Mouse (Mus musculus): Measurements from ENCODE around the gene Slbp.
A peak's percentile ranks its signal among the peaks of the same experiment; 100 is the strongest.

Slbp gene

GRCm38 (mm10) chr5:33628820-33629300 lies 23.5 kb downstream of the Slbp start:
- DNase-seq = peak in 1 of 2 experiments; percentile 71

GRCm38 (mm10) chr5:33627968-33628367 lies 24.4 kb downstream of the Slbp start:
- no peak for DNase-seq

- no peak for DNase-seq
Measured at GRCm38 (mm10) chr5:33623766-33624165, 28.6 kb downstream of the Slbp start.

DNA sequence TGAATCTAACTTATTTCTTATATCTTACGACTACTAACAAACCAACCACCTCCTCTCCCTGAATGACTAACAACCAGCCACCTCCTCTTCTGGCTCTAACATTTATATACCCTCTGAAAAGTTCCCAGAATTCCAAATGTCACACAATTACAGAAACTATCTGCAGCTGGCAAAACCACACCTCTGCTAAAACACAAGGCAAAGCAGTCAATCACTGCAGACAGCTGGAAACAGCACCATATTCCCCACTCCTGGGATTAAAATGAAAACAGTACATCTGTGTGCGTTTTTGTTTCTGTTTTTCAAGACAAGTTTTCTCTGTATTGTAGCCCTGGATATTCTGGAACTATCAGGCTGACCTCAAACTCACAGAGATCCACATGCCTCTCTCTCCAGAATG lies 29.7 kb downstream of the Slbp start:
- no peak for DNase-seq

- no peak for DNase-seq
Measured at GRCm38 (mm10) chr5:33614391-33614790, 38.0 kb downstream of the Slbp start.

DNA sequence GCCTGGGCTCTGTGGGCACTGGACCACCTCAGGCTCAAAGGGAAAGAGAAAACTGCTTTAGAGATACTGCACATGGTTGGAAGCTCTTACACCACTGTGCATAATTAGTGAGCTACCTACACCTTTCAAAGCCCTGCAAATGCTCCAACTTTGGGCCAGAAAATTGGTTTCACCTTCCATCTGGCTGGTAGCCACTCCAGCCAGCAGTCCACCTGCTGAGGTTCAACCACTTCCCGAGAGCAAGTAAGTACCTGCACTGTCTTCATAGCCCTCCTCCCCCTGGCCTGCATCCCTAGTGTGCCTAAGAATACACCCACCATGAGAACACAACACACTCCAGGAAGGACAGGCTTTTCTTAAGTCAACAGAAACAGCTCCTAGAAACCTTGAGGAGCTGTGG lies 40.6 kb downstream of the Slbp start:
- no peak for DNase-seq

DNA sequence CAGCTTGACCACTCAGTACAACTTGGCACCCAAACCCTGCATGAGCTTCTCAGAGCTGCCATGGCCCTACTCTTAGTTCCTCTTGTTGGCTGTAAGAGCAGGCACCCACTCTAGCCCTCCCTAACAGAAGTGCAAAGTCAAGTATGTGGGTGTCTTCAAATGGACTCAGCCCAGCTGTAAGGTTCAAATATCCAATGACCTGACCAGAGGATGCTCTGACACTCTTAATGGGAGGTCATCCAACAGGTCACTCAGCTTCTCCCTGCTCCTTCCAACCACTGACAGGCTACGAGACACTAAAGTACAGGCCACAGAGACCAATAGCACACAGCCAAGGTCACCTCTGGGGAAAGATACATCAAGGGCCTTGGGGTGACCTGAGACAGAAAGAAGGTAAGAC lies 43.1 kb downstream of the Slbp start:
- no peak for DNase-seq

DNA sequence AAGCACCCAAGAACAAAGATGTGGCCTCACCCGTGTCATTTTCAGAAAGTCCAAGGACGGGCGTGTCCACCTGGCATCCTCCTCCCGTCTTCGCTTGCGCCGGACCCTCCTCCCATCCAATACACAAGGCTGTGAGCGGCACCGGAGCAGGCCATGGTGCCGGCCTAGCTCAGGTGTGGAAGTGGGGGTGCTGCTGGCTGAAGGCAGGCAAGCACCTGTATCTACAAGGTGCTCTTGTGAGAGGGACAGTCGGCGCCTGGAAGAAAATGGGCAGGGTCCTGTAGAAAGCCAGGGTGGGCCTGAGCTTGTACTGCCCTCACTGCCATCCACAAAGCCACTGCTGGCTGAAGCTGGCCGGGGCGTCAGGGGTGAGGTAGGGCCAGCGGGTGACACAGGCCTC lies 44.9 kb downstream of the Slbp start:
- DNase-seq = no peak

DNA sequence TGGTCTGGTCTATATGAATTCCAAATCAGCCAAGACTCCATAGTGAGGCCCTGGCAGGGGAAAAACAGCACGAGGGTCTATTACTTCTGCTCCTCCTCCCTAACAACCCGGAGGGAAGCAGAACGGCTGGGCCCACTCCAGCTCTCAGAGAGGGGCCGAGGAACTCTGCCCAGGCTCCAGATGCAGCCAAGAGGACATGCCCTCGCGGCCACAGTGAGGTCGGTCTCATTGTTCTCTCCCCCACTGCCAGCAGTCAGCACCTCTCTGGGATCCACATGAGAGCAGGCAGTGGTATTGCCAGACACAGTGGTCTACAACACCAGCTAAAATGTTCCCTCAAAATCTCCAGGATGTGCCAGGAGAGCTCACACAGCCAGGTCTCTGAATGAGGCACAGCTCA lies 45.7 kb downstream of the Slbp start:
- no peak for DNase-seq

- DNase-seq = no peak
Measured at GRCm38 (mm10) chr5:33605314-33605713, 47.1 kb downstream of the Slbp start.

- peak; percentile 10 to 17 for DNase-seq
Measured at GRCm38 (mm10) chr5:33593620-33594019, 58.8 kb downstream of the Slbp start.

DNA sequence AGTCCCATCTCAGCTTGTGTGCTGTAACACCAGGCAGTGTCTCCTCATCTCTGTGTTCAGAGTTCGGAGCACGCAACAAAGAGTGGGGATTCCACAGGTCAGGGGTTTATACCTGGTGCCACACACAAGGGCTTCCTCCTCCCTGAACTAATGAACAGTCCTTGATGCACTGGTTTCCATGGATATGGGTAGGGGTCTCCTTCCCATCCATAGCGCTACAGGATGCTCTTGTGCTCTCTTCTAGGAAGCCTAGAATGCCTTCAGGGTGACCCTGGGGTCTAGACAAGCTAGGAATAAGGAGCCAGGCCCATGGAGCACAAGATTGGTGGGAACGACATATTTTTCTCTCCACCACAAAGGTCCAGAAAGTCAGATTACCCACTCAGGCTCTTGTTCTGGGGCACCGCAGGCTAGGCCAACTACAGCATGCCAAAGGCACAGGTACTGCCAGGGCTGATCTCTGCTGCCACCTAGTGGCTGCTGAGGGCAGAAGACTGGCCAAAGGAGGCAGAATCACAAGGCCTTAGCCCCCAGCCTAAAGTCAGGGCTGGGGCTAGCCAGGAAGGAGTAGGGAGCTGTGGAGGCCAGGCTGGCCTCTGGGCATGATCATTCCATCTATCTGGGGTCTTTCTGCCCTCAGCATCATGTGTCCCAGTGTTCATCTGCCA lies 63.0 kb downstream of the Slbp start:
- peak; percentile 74 to 78 for DNase-seq

GRCm38 (mm10) chr5:33588066-33588465 lies 64.3 kb downstream of the Slbp start:
- no peak for DNase-seq

- DNase-seq = no peak
Measured at GRCm38 (mm10) chr5:33587498-33588058, 64.8 kb downstream of the Slbp start.

All from B cell, adult 2 months (primary cell).